ENCODE assay signal across 8 mouse cellular contexts in genomic region chr11:119186989-119187799, GRCm38 (mm10). TPM values are rescaled to one million over a fixed set of nuclear protein-coding genes. Genes with fewer than 3 reads are reported as not detected.
DNase-seq lines count a peak whose midpoint lies in the region; ATAC-seq and TF ChIP-seq lines count a peak whose summit lies in the region.

No protein-coding gene starts in this region.

- ATAC-seq in intestine, embryonic 16.5 days: peak; percentile 21; the same call in 1 of the 2 replicates
- no peak for ATAC-seq in limb, embryonic 12.5 days (ENCODE audit: insufficient number of reproducible peaks, insufficient read depth, low FRiP score, low TSS enrichment, low read depth)
- peak; percentile 36; the same call in 1 of the 2 replicates for ATAC-seq in midbrain, postnatal 0 days (ENCODE audit: low FRiP score)

- peak; percentile 57 for DNase-seq in urinary bladder, postnatal 25 days (ENCODE audit: low spot score)
- DNase-seq in urinary bladder, postnatal 10 days (ENCODE audit: low spot score): no peak
- DNase-seq in cerebellum, postnatal 36 days: peak; percentile 76
- peak; percentile 69 for DNase-seq in gastrocnemius, postnatal 10 days
- peak; percentile 94 for DNase-seq in midbrain, postnatal 0 days (ENCODE audit: low spot score)
- peak; percentile 60 to 64 for DNase-seq in spleen, postnatal 36 days (ENCODE audit: low spot score in 2 of 2)

- no peak overlapping the region for H3K4me2 ChIP-seq in intestine, embryonic 16.5 days (ENCODE audit: low read depth, low read length)
- no peak overlapping the region for H3K4me2 ChIP-seq in limb, embryonic 12.5 days
- H3K4me2 ChIP-seq in midbrain, postnatal 0 days (ENCODE audit: low read depth, low read length, poor library complexity, severe bottlenecking): no peak overlapping the region

- peak overlapping the region; percentile 47; the same call in 1 of the 2 replicates for H3K27ac ChIP-seq in intestine, embryonic 16.5 days (ENCODE audit: low read length)
- 0 out of 2 replicates have a peak overlapping the region, but pooled peaks have one; percentile 23 for H3K27ac ChIP-seq in limb, embryonic 12.5 days
- H3K27ac ChIP-seq in midbrain, postnatal 0 days (ENCODE audit: low read depth, low read length): peak overlapping the region; percentile 2; the same call in 1 of the 2 replicates

- peaks cover 54% of the 10 kb centered on the region for H3K4me1 ChIP-seq in intestine, embryonic 16.5 days (ENCODE audit: control insufficient read depth, insufficient read depth, low read length)
- H3K4me1 ChIP-seq in limb, embryonic 12.5 days (replicated peaks): peaks cover 62% of the 10 kb centered on the region
- peaks cover 8% of the 10 kb centered on the region; the same call in 1 of the 2 replicates for H3K4me1 ChIP-seq in midbrain, postnatal 0 days (ENCODE audit: insufficient read depth, low read length)

- TF ChIP-seq CTCF in midbrain, postnatal 0 days (IDR thresholded peaks at IDR 0.05): peak; percentile 84

- no peaks in the 10 kb centered on the region for H3K36me3 ChIP-seq in intestine, embryonic 16.5 days (ENCODE audit: control insufficient read depth, insufficient read depth, low read length)
- H3K36me3 ChIP-seq in limb, embryonic 12.5 days: peaks cover 12% of the 10 kb centered on the region; the same call in 1 of the 2 replicates
- no peaks in the 10 kb centered on the region for H3K36me3 ChIP-seq in midbrain, postnatal 0 days (ENCODE audit: insufficient read depth, low read length)

- no peaks in the 10 kb centered on the region for H3K27me3 ChIP-seq in intestine, embryonic 16.5 days (replicated peaks; ENCODE audit: control insufficient read depth, insufficient read depth, low read length)
- H3K27me3 ChIP-seq in limb, embryonic 12.5 days: no peaks in the 10 kb centered on the region
- no peaks in the 10 kb centered on the region for H3K27me3 ChIP-seq in midbrain, postnatal 0 days (ENCODE audit: insufficient read depth, low read length)

- no peaks in the 10 kb centered on the region for H3K9me3 ChIP-seq in intestine, embryonic 16.5 days (ENCODE audit: control insufficient read depth, low read length)
- H3K9me3 ChIP-seq in limb, embryonic 12.5 days: no peaks in the 10 kb centered on the region
- no peaks in the 10 kb centered on the region for H3K9me3 ChIP-seq in midbrain, postnatal 0 days (ENCODE audit: low read length)

- H3K9ac ChIP-seq in intestine, embryonic 16.5 days (ENCODE audit: low read depth, low read length): no peak overlapping the region
- H3K9ac ChIP-seq in limb, embryonic 12.5 days (replicated peaks): no peak overlapping the region
- no peak overlapping the region for H3K9ac ChIP-seq in midbrain, postnatal 0 days (replicated peaks; ENCODE audit: low read length, poor library complexity, severe bottlenecking)

- 38% methylated on average over 25 of the region's 25 CpGs for WGBS in intestine, embryonic 16.5 days
- WGBS in limb, embryonic 12.5 days: 47% methylated on average over 25 of the region's 25 CpGs
- WGBS in midbrain, postnatal 0 days: 46% methylated on average over 25 of the region's 25 CpGs

- H3K4me3 ChIP-seq in intestine, embryonic 16.5 days (ENCODE audit: low read length): no peak overlapping the region
- H3K4me3 ChIP-seq in limb, embryonic 12.5 days (replicated peaks): no peak overlapping the region
- H3K4me3 ChIP-seq in midbrain, postnatal 0 days (ENCODE audit: low read depth, low read length): no peak overlapping the region

RNA-seq across cellular contexts. Expression of gene Tbc1d16, which starts 41.1 kb away (rescaled TPM):
- 10 to 100 TPM; 17.0 to 17.8 TPM for total RNA-seq in gastrocnemius, postnatal 10 days (2021)
- 11.0 and 12.7 TPM in 2 replicates for polyA plus RNA-seq in intestine, embryonic 16.5 days (2015; fragmentation: Nextera tagmentation; extraction: Ambion mirVana)
- 17.4 and 22.2 TPM in 2 replicates for polyA plus RNA-seq in limb, embryonic 12.5 days (2016; fragmentation: Nextera tagmentation; extraction: Ambion mirVana)
- 152 and 156 TPM in 2 replicates for total RNA-seq in midbrain, postnatal 0 days (2014; rRNA removed)
- polyA plus RNA-seq in midbrain, postnatal 0 days (2015; fragmentation: Nextera tagmentation; extraction: Ambion mirVana): 43.1 and 43.5 TPM in 2 replicates

RNA-seq across cellular contexts. Expression of gene Ccdc40, which starts 41.2 kb away (rescaled TPM):
- total RNA-seq in gastrocnemius, postnatal 10 days (2021): under 1 TPM in 1 of 2 experiments, not detected in 1; 0.31 TPM
- 1.4 and 2.8 TPM in 2 replicates for polyA plus RNA-seq in intestine, embryonic 16.5 days (2015; fragmentation: Nextera tagmentation; extraction: Ambion mirVana)
- 8.7 and 8.8 TPM in 2 replicates for polyA plus RNA-seq in limb, embryonic 12.5 days (2016; fragmentation: Nextera tagmentation; extraction: Ambion mirVana)
- 13.3 and 22.7 TPM in 2 replicates for total RNA-seq in midbrain, postnatal 0 days (2014; rRNA removed)
- 10.3 and 13.3 TPM in 2 replicates for polyA plus RNA-seq in midbrain, postnatal 0 days (2015; fragmentation: Nextera tagmentation; extraction: Ambion mirVana)
